Mouse (Mus musculus) kidney, postnatal 10 days (tissue): ENCODE data around the gene 1700018F24Rik.
A peak's percentile ranks its signal among the peaks of the same experiment; 100 is the strongest.
"Not testable (repeated sequence)": the region's sequence is repeated elsewhere in the genome, so short reads cannot be mapped to it uniquely, and the experiment has no call there.

ENCODE experiments used
- DNase-seq: peaks from one replicate; pipeline ENCODE4 v3.0.0; 2021; ENCODE audit warnings: mixed read lengths

Gene 1700018F24Rik

DNA sequence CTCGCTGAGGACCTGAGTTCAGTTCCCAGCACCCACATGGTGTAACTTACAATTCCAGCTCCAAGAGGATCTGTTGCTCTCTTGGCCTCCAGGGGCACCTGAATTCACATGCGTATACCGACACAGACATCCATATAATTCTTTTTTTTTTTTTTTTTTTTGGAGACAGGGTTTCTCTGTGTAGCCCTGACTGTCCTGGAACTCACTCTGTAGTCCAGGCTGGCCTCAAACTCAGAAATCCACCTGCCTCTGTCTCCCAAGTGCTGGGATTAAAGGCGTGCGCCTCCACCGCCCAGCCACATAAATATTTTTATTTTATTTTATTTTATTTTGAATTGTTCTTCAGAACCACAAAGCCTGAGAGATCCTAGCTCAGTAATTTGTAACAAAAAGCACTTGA, 40.4 kb downstream of the 1700018F24Rik start:
- not testable (repeated sequence) for DNase-seq

DNA sequence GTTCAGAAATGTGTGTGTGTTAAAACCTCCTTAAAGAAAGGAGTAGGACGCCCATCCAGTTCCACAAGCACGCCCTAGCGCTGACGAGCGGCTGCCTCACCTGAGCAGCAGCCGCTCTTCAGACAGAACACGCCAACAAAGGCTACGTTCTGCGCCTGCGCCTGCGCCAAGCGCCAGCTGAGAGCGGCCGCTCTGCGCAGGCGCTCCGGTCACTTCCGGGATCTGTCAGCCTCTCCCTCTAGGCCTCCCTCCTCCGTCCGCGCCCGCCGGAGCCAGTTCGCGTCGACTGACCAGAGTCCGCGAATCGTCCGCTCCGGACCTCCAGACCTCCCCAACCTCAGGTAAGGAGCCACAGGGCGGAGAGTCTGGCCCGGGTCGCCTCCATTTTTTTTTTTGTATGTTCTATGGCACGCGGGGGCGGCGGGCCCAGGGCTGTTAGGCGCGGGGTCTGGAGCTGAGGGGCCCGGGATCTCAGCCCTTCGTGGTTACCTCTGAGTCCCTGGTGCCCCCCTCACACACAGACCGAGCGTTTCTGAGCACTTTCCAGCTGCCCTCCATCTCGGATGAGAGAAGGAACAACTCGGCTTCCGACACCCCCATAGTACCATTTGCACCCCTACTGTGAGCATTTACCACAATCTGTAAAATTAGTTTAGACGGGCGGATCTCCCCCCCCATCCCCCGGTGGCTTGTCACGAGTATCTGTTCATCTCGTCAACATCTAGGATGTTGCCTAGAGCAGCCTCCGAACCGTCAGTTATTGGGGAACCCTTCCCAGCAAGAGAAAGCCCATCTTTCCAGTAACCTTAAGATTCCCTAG, 41.1 kb downstream of the 1700018F24Rik start, which contains the start of the genes Arpc1a and Kpna7:
Gene Arpc1a (plus strand): TSS at position 199 of the 820 bp plus-strand sequence.
Gene Kpna7 (minus strand): TSS at position 399 of the 820 bp plus-strand sequence.
- DNase-seq = peak; percentile 98

DNA sequence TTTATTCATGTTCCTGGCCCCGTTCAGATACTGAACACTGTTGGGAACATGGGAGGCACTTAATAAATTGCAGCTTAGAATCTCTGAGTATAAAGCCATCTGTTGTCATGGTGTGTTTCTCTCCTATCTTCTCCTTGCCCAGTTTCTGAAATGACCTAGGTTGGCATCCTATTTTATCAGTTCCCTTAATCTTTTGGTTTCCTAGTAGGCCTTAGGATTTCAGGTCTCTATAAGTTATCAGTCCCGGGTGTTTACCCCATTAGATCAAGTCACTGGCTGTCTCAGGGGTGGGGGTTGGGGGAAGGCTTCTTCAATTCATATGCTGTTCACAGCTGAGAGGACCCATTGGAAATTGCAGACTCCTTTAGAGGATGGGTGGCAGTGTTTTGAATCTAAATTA, 42.0 kb downstream of the 1700018F24Rik start:
- no peak for DNase-seq

- no peak for DNase-seq
Measured at GRCm38 (mm10) chr5:145088186-145088585, 45.4 kb downstream of the 1700018F24Rik start.

GRCm38 (mm10) chr5:145089878-145090277, 47.1 kb downstream of the 1700018F24Rik start:
- DNase-seq = no peak
